Mouse (Mus musculus): ENCODE data around the gene Sash1.

GRCm38 (mm10) chr10:8873631-8874370 lies 12.1 kb downstream of the Sash1 start:
- no peak for TF ChIP-seq CTCF (IDR thresholded peaks at IDR 0.05; ENCODE audit: low read depth, low read length)
- TF ChIP-seq POLR2A (IDR thresholded peaks at IDR 0.05; ENCODE audit: insufficient read depth, low read length), result no peak
- no peak for TF ChIP-seq EP300 (IDR thresholded peaks at IDR 0.05; ENCODE audit: insufficient read depth, low read depth, low read length)

All from ES-Bruce4 (cell line).